Mouse (Mus musculus) kidney, adult 2 months (tissue): Measurements from ENCODE around the gene Ilvbl.

Source experiments
- CTCF ChIP-seq: fragments of 200-500 bp; conservative IDR thresholded peaks from 2 replicates; pipeline ENCODE4 v1.5.1; 2011; ENCODE audit warnings: low read depth, mild to moderate bottlenecking, control low read depth, low read length, moderate library complexity, mixed read lengths; ENCODE audit not compliant: insufficient read depth, insufficient read length
- POLR2A ChIP-seq: fragments of 200-500 bp; IDR thresholded peaks from one replicate; pipeline ENCODE4 v1.6.1; 2011; ENCODE audit warnings: low read depth, low read length, control low read depth

- no peak for TF ChIP-seq CTCF
- no peak for TF ChIP-seq POLR2A
These were observed 11.9 kb downstream of the Ilvbl start for GRCm38 (mm10) chr10:78586026-78586425.
